Mouse (Mus musculus) bone marrow, adult 2 months (tissue): Measurements from ENCODE around the gene Fgf18.

Source experiments
- CTCF ChIP-seq: fragments of 200-500 bp; IDR thresholded peaks from 2 replicates; pipeline ENCODE4 v1.5.1; 2011; ENCODE audit warnings: low read length, control low read depth; ENCODE audit not compliant: control insufficient read depth, insufficient read depth
- POLR2A ChIP-seq: fragments of 200-500 bp; IDR thresholded peaks from 2 replicates; pipeline ENCODE4 v1.6.1; 2011; ENCODE audit warnings: low read depth, mild to moderate bottlenecking, control low read depth, low read length, borderline replicate concordance; ENCODE audit not compliant: control insufficient read depth

DNA sequence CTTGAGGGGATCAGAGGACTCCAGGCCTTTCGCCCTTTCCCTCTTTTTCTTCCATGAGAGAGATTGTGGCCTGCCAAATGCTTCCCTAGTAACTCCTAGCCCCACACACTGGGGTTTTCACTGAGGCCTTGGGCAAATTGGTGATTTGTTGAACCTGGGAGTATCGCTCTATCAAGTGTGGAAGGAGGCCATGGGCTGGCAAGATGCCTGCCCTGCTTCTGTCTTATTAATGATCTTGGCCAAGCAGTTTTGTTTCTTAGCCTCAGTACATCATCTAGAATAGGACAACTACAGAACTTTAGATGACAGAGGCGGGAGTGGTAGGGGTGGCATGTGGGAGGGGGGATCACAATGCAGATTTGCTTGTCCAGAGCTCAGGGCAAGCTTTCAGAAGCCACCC, 31.4 kb downstream of the Fgf18 start:
- no peak for TF ChIP-seq CTCF
- no peak for TF ChIP-seq POLR2A
